Mouse (Mus musculus): ENCODE data around the gene Esr2.

GRCm38 (mm10) chr12:76109646-76110405, 67.2 kb downstream of the Esr2 start:
- TF ChIP-seq CTCF (IDR thresholded peaks at IDR 0.05; ENCODE audit: low read depth): no peak
- TF ChIP-seq EP300 (IDR thresholded peaks at IDR 0.05; ENCODE audit: low read depth): no peak
